Mouse (Mus musculus) layer of hippocampus, adult 2 months (tissue): ENCODE measurements at regions not wholly inside any gene's neighbourhood (a gene's known extent, or its start where the extent isn't known, plus 50 kb on each side); places are given as distances from the start of the nearest gene placed in this dataset.

Source experiments
- DNase-seq, 2 experiments: peaks; one replicate each; pipeline ENCODE4 v3.0.0; 2022; ENCODE audit warnings: low spot score in 2 of 2
- H3K27ac ChIP-seq: fragments of 200-600 bp; 2 replicates; pipeline ENCODE4 v1.8.1; 2022
- H3K4me3 ChIP-seq: fragments of 200-600 bp; 2 replicates; pipeline ENCODE4 v1.8.1; 2022; ENCODE audit warnings: mild to moderate bottlenecking
- CTCF ChIP-seq: fragments of 200-600 bp; conservative IDR thresholded peaks from 2 replicates; pipeline ENCODE4 v1.8.1; 2022; ENCODE audit warnings: antibody characterized with exemption, mild to moderate bottlenecking, moderate library complexity

GRCm38 (mm10) chr13:107627073-107627472 lies 417.2 kb upstream of the Smim15 start:
- TF ChIP-seq CTCF = no peak
- no peak overlapping the region for H3K4me3 ChIP-seq
- H3K27ac ChIP-seq = no peak overlapping the region
- no peak for DNase-seq

- DNase-seq = no peak
- H3K27ac ChIP-seq = no peak overlapping the region
- TF ChIP-seq CTCF = no peak
- no peak overlapping the region for H3K4me3 ChIP-seq
Measured at GRCm38 (mm10) chr13:107626670-107627069, 417.6 kb upstream of the Smim15 start.

- TF ChIP-seq CTCF = no peak
- no peak for DNase-seq
Measured at GRCm38 (mm10) chr13:107621337-107621736, 422.9 kb upstream of the Smim15 start.

GRCm38 (mm10) chr13:107620887-107621286 lies 423.4 kb upstream of the Smim15 start:
- no peak for DNase-seq
- no peak for TF ChIP-seq CTCF
- Histone ChIP-seq H3K4me3 (no peak overlapping the region), H3K27ac (no peak overlapping the region)

More at GRCm38 (mm10) chr13:107621337-107621736, 422.9 kb upstream of the Smim15 start:
- no peak overlapping the region for H3K27ac ChIP-seq
- H3K4me3 ChIP-seq = no peak overlapping the region

- DNase-seq = no peak
- H3K27ac ChIP-seq = no peak overlapping the region
- TF ChIP-seq CTCF = no peak
Measured at GRCm38 (mm10) chr13:107620210-107620609, 424.0 kb upstream of the Smim15 start.

GRCm38 (mm10) chr13:107619430-107619927 lies 424.8 kb upstream of the Smim15 start:
- no peak overlapping the region for H3K4me3 ChIP-seq
- DNase-seq = no peak
- no peak overlapping the region for H3K27ac ChIP-seq
- no peak for TF ChIP-seq CTCF

More at GRCm38 (mm10) chr13:107620210-107620609, 424.0 kb upstream of the Smim15 start:
- no peak overlapping the region for H3K4me3 ChIP-seq

GRCm38 (mm10) chr13:107618796-107619429 lies 425.3 kb upstream of the Smim15 start:
- Histone ChIP-seq H3K27ac (no peak overlapping the region), H3K4me3 (no peak overlapping the region)
- TF ChIP-seq CTCF = no peak
- no peak for DNase-seq

- no peak overlapping the region for H3K27ac ChIP-seq
- DNase-seq = no peak
- no peak overlapping the region for H3K4me3 ChIP-seq
- TF ChIP-seq CTCF = no peak
Measured at GRCm38 (mm10) chr13:107618369-107618771, 425.9 kb upstream of the Smim15 start.

- no peak overlapping the region for H3K4me3 ChIP-seq
- TF ChIP-seq CTCF = no peak
- no peak overlapping the region for H3K27ac ChIP-seq
- no peak for DNase-seq
Measured at GRCm38 (mm10) chr13:107617582-107617981, 426.7 kb upstream of the Smim15 start.

- DNase-seq = no peak
- peak; percentile 49 for TF ChIP-seq CTCF
- Histone ChIP-seq H3K4me3 (no peak overlapping the region), H3K27ac (no peak overlapping the region)
Measured at GRCm38 (mm10) chr13:107616775-107617174, 427.5 kb upstream of the Smim15 start.

GRCm38 (mm10) chr13:107608996-107609503 lies 435.2 kb upstream of the Smim15 start:
- no peak for DNase-seq
- H3K4me3 ChIP-seq = no peak overlapping the region
- no peak for TF ChIP-seq CTCF
- no peak overlapping the region for H3K27ac ChIP-seq

- DNase-seq = no peak
- Histone ChIP-seq H3K27ac (no peak overlapping the region), H3K4me3 (no peak overlapping the region)
- no peak for TF ChIP-seq CTCF
Measured at GRCm38 (mm10) chr13:107607294-107607693, 437.0 kb upstream of the Smim15 start.

- TF ChIP-seq CTCF = no peak
- Histone ChIP-seq H3K27ac (no peak overlapping the region), H3K4me3 (no peak overlapping the region)
- DNase-seq = no peak
Measured at GRCm38 (mm10) chr13:107602149-107602548, 442.1 kb upstream of the Smim15 start.

- H3K4me3 ChIP-seq = no peak overlapping the region
- no peak for TF ChIP-seq CTCF
- no peak for DNase-seq
- no peak overlapping the region for H3K27ac ChIP-seq
Measured at GRCm38 (mm10) chr13:107601132-107601439, 443.2 kb upstream of the Smim15 start.
